Mouse (Mus musculus) C2C12 (cell line): ENCODE data around the gene Mzf1. TPM values are rescaled to one million over a fixed set of nuclear protein-coding genes. Genes with fewer than 3 reads are reported as not detected.
A peak's percentile ranks its signal among the peaks of the same experiment; 100 is the strongest.

ENCODE experiments used
- H3K27me3 ChIP-seq: one replicate; pipeline ENCODE4 v1.6.1; 2011; ENCODE audit not compliant: control insufficient read depth, insufficient read depth, insufficient read length
- H3K36me3 ChIP-seq: one replicate; pipeline ENCODE4 v1.6.1; 2011; ENCODE audit not compliant: control insufficient read depth, insufficient read depth
- H3K4me3 ChIP-seq: one replicate; pipeline ENCODE4 v1.5.1; 2011; ENCODE audit warnings: mild to moderate bottlenecking, control low read depth; ENCODE audit not compliant: poor library complexity, insufficient read depth, severe bottlenecking
- H3K79me2 ChIP-seq: one replicate; pipeline ENCODE4 v1.6.1; 2011; ENCODE audit not compliant: control insufficient read depth, insufficient read depth
- H3K79me3 ChIP-seq: one replicate; pipeline ENCODE4 v1.6.1; 2011; ENCODE audit warnings: low read depth, control low read depth
- H3ac ChIP-seq: one replicate; pipeline ENCODE3; 2011; ENCODE audit warnings: low read depth; ENCODE audit not compliant: control insufficient read depth, insufficient read length
- CEBPB ChIP-seq: IDR thresholded peaks from one replicate; pipeline ENCODE4 v1.6.1; 2011; ENCODE audit warnings: low read depth, mild to moderate bottlenecking, control low read depth, moderate library complexity
- CTCF ChIP-seq: IDR thresholded peaks from one replicate; pipeline ENCODE4 v1.5.1; 2011; ENCODE audit not compliant: control insufficient read depth, insufficient read depth, insufficient read length
- FOSL1 ChIP-seq: IDR thresholded peaks from one replicate; pipeline ENCODE4 v1.8.0; 2011; ENCODE audit warnings: mild to moderate bottlenecking, low read length; ENCODE audit not compliant: poor library complexity, insufficient read depth, severe bottlenecking
- MAX ChIP-seq: IDR thresholded peaks from one replicate; pipeline ENCODE4 v1.6.1; 2011; ENCODE audit warnings: mild to moderate bottlenecking, control low read depth
- MYOD1 ChIP-seq: IDR thresholded peaks from one replicate; pipeline ENCODE4 v1.6.1; 2011; ENCODE audit warnings: low read depth; ENCODE audit not compliant: control insufficient read depth, insufficient read length
- MYOG ChIP-seq: IDR thresholded peaks from one replicate; pipeline ENCODE4 v1.6.1; 2011; ENCODE audit not compliant: control insufficient read depth, insufficient read length; ENCODE audit errors: extremely low read depth
- USF1 ChIP-seq: IDR thresholded peaks from one replicate; pipeline ENCODE4 v1.6.1; 2011; ENCODE audit warnings: low read depth, mild to moderate bottlenecking, control low read depth, moderate library complexity
- polyA plus RNA-seq: library from polyadenylated mRNA; unstranded; fragments of >200 nt; fragmentation: generic; extraction: Trizol; gene quantifications from one replicate; pipeline ENCODE4 v1.2.1, GENCODE M21; 2012; ENCODE audit warnings: missing spikeins

The Mzf1 gene
- polyA plus RNA-seq, 1 experiment: 0.59 TPM

GRCm38 (mm10) chr7:13022773-13023535 is 31.6 kb downstream of the Mzf1 start:
- no peak overlapping the region for H3K4me3 ChIP-seq
- H3ac ChIP-seq: peak overlapping the region; percentile 41
- peaks cover 35% of the 10 kb centered on the region for H3K79me2 ChIP-seq
- TF ChIP-seq MAX (peak; percentile 93), CTCF (no peak), USF1 (peak; percentile 5), FOSL1 (no peak), MYOG (no peak), MYOD1 (peak; percentile 17), CEBPB (no peak)
- H3K36me3 ChIP-seq: peaks cover 29% of the 10 kb centered on the region
- H3K79me3 ChIP-seq: peaks cover 30% of the 10 kb centered on the region
- H3K27me3 ChIP-seq: peaks cover 3% of the 10 kb centered on the region

DNA sequence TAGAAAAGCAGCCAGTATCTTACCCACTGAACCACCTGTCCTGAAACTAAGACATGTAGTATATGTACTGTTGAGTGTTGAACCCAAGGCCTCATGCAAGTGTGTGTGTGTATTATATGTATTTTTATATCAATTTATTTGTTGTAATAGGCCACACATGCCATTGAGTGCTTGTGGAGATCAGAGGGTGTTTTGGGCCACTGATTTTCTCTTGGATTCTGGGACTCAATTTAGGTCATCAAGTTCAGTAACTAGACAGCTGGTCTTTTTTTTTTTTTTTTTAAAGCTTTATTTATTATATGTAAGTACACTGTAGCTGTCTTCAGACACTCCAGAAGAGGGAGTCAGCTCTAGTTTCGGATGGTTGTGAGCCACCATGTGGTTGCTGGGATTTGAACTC is 39.3 kb downstream of the Mzf1 start:
- no peak overlapping the region for H3K4me3 ChIP-seq
- no peaks in the 10 kb centered on the region for H3K36me3 ChIP-seq
- H3K27me3 ChIP-seq: peaks cover 9% of the 10 kb centered on the region
- no peaks in the 10 kb centered on the region for H3K79me2 ChIP-seq
- H3ac ChIP-seq: no peak overlapping the region
- H3K79me3 ChIP-seq: no peaks in the 10 kb centered on the region
- no peak for TF ChIP-seq FOSL1
- no peak for TF ChIP-seq MAX
- no peak for TF ChIP-seq USF1
- TF ChIP-seq MYOD1: no peak
- TF ChIP-seq MYOG: no peak
- TF ChIP-seq CTCF: no peak
- no peak for TF ChIP-seq CEBPB

DNA sequence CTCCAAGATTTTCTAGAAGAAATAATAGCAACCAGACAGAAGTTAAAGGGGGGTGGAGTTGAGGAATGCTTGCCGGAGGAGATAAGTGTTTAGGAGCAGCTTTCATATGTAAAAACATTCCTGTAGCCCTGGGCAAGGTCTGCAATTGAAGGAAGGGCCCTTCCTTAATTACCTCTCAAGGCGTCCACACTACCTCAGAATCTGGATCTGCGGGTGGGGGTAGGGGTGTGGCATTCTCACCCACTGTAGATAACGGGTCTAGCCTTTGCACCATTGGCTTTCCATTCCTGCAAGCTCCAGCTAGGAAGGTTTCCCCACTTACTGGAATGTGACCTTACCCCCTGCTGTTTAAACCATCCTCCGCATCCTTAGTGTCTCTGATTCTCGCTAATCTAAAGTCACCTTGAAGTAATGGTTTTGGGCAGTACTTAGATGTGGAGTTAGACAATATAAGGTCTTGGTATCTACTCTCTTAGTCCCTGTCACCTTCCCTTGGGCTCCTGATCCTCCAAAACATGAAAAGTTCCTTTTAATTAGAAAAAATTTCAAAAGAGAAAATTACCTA is 40.2 kb downstream of the Mzf1 start:
- no peak overlapping the region for H3K4me3 ChIP-seq
- no peaks in the 10 kb centered on the region for H3K79me3 ChIP-seq
- H3K79me2 ChIP-seq: no peaks in the 10 kb centered on the region
- H3K36me3 ChIP-seq: no peaks in the 10 kb centered on the region
- H3K27me3 ChIP-seq: peaks cover 9% of the 10 kb centered on the region
- H3ac ChIP-seq: no peak overlapping the region
- no peak for TF ChIP-seq CTCF
- TF ChIP-seq MYOD1: no peak
- TF ChIP-seq MYOG: no peak
- no peak for TF ChIP-seq FOSL1
- TF ChIP-seq CEBPB: no peak
- TF ChIP-seq USF1: no peak
- no peak for TF ChIP-seq MAX

- Histone ChIP-seq H3K4me3 (no peak overlapping the region), H3K79me3 (no peaks in the 10 kb centered on the region), H3K27me3 (peaks cover 9% of the 10 kb centered on the region), H3ac (no peak overlapping the region), H3K79me2 (peaks cover 4% of the 10 kb centered on the region), H3K36me3 (no peaks in the 10 kb centered on the region)
- TF ChIP-seq MYOD1: no peak
- no peak for TF ChIP-seq FOSL1
- no peak for TF ChIP-seq MYOG
- no peak for TF ChIP-seq USF1
- no peak for TF ChIP-seq CTCF
- no peak for TF ChIP-seq MAX
- TF ChIP-seq CEBPB: no peak
These were observed 40.9 kb downstream of the Mzf1 start for GRCm38 (mm10) chr7:13013671-13014070.

DNA sequence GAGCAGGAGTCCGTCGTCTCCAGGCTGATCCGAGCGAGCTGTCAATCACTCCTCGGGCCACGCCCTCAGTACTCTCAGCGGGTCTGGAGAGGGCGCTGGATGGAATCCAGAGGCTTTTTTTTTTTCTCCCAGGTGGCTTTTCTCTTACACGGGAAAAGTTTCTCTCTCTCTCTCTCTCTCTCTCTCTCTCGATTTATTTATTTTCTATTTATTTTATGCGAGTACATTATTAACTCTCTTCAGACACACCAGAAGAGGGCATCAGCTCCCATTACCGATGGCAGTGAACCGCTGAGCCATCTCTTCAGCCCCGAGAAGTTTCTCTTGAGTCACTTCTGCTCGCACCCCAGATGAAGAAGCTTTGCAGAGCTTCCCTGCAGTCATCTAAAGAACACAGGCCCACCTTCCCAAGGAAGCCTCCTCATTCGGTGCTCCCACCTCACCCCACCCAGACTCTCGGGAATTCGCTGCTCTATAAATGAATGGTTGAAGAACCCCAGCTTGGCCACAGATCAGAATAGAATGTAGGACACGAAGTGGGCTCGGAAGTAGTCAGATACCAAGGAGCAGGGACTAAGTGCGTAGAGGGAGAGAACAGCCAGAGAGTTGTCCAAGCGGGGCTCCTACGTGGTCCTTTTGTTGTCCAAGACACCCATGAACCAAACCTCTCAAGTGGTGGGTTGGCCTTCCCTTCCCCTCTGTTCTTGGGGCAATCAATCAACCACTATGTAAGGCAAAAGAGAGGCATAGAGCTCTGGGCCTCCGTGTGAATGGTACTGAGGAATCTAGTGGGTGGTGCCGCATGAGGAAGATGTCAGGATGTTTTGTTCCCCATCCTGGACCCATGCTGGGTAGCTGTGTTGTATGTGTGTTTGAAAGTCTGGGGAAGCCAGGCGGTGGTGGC is 44.3 kb downstream of the Mzf1 start, which contains the start of gene Zbtb45:
TSS of gene Zbtb45 (minus strand) at position 30 of the 904 bp plus-strand sequence.
- Histone ChIP-seq H3ac (peak within 1 kb of the TSS; percentile 72), H3K27me3 (no peaks in the 10 kb centered on the region), H3K79me2 (peaks cover 14% of the 10 kb centered on the region), H3K4me3 (peak within 1 kb of the TSS; percentile 64), H3K36me3 (peaks cover 14% of the 10 kb centered on the region), H3K79me3 (peaks cover 6% of the 10 kb centered on the region)
- TF ChIP-seq MYOG: no peak
- TF ChIP-seq CEBPB: no peak
- TF ChIP-seq CTCF: no peak
- no peak for TF ChIP-seq MYOD1
- no peak for TF ChIP-seq MAX
- no peak for TF ChIP-seq FOSL1
- TF ChIP-seq USF1: no peak
